Mouse (Mus musculus) stomach, embryonic 14.5 days (tissue): ENCODE measurements around the gene Gbgt1. TPM values are rescaled to one million over a fixed set of nuclear protein-coding genes. Genes with fewer than 3 reads are reported as not detected.

Experiments
- ATAC-seq: fragments of 200-750 bp; cut with Nextera tagmentation; 2 replicates; pipeline ENCODE4 v1.8.0; 2017; ENCODE audit warnings: low read depth, moderate TSS enrichment; ENCODE audit not compliant: insufficient number of reproducible peaks, insufficient read depth, low FRiP score
- H3K27ac ChIP-seq: fragments of 300-500 bp; sonication (generic); 2 replicates; pipeline ENCODE4 v1.5.1; 2014; ENCODE audit warnings: mild to moderate bottlenecking, low read length, moderate library complexity, mixed read lengths
- H3K27me3 ChIP-seq: fragments of 300-500 bp; sonication (generic); 2 replicates; pipeline ENCODE4 v1.6.1; 2014; ENCODE audit warnings: low read length, control low read depth, mixed read lengths; ENCODE audit not compliant: control insufficient read depth, insufficient read depth
- H3K36me3 ChIP-seq: fragments of 300-500 bp; sonication (generic); 2 replicates; pipeline ENCODE4 v1.6.1; 2014; ENCODE audit warnings: mild to moderate bottlenecking, control low read depth, low read length, moderate library complexity, mixed read lengths; ENCODE audit not compliant: control insufficient read depth, insufficient read depth
- H3K4me1 ChIP-seq: fragments of 300-500 bp; sonication (generic); 2 replicates; pipeline ENCODE4 v1.6.1; 2014; ENCODE audit warnings: low read length, control low read depth, mixed read lengths; ENCODE audit not compliant: control insufficient read depth, insufficient read depth
- H3K4me2 ChIP-seq: fragments of 300-500 bp; sonication (generic); replicated peaks from 2 replicates; pipeline ENCODE4 v1.6.1; 2014; ENCODE audit warnings: low read depth, low read length, control low read depth
- H3K4me3 ChIP-seq: fragments of 300-500 bp; sonication (generic); 2 replicates; pipeline ENCODE4 v1.5.1; 2014; ENCODE audit warnings: low read depth, low read length, control low read depth
- H3K9ac ChIP-seq: fragments of 300-500 bp; sonication (generic); replicated peaks from 2 replicates; pipeline ENCODE4 v1.6.1; 2014; ENCODE audit warnings: low read depth, mild to moderate bottlenecking, control low read depth, low read length, moderate library complexity, mixed read lengths
- H3K9me3 ChIP-seq: fragments of 300-500 bp; sonication (generic); 2 replicates; pipeline ENCODE4 v1.6.1; 2016; ENCODE audit warnings: low read depth, low read length, control low read depth; ENCODE audit not compliant: control insufficient read depth
- WGBS: fragments of 180-500 bp; shearing (Covaris S2); extraction: QIAGEN DNeasy Blood & Tissue Kit; methylation state at CpG from one replicate; pipeline ENCODE4 v1.1.7; 2014; 5-methylcytosine and 5-hydroxymethylcytosine counted together
- polyA plus RNA-seq: library from polyadenylated mRNA; unstranded; fragments of >200 nt; fragmentation: Nextera tagmentation; extraction: Ambion mirVana; gene quantifications from 2 replicates; pipeline ENCODE4 v1.2.1, GENCODE M21; 2014

Gbgt1 gene
- 2.9 and 3.1 TPM in 2 replicates for polyA plus RNA-seq

DNA sequence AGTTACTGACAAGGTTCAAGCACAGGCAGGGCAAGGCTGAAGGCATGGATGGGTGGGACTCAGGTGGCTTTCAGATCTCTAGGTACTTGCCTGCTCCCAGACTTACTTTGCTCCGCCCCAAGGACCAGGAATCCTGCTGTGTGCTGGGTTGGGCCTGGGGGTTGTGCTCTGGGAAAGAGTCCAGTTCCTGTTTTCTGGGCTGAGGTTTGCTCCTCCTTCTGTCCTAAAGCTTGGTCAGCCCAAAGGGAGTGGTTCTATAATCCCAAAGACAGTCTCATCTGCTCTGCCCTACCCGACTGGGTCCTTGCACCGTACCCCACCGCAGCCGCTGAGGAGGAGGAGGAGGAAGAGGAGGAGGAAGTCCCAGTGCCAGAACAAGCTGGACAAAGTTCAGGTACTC, at the start of gene Gbgt1:
Gene Gbgt1 (plus strand): TSS at position 221 of the 400 bp plus-strand sequence.
- H3K4me1 ChIP-seq = peaks cover 3% of the 10 kb centered on the region; the same call in 1 of the 2 replicates
- H3K27ac ChIP-seq = peak within 1 kb of the TSS; percentile 83
- H3K27me3 ChIP-seq = no peaks in the 10 kb centered on the region
- WGBS = 73% methylated on average over 5 of the region's 5 CpGs
- H3K4me2 ChIP-seq = peak within 1 kb of the TSS; percentile 11; the same call in 1 of the 2 replicates
- H3K4me3 ChIP-seq = no peak within 1 kb of the TSS
- H3K9me3 ChIP-seq = no peaks in the 10 kb centered on the region; the same call in 1 of the 2 replicates
- H3K9ac ChIP-seq = no peak within 1 kb of the TSS
- ATAC-seq = no peak
- H3K36me3 ChIP-seq = no peaks in the 10 kb centered on the region

GRCm38 (mm10) chr2:28447315-28447670, 49.4 kb upstream of the Gbgt1 start:
- 6% methylated on average over 11 of the region's 11 CpGs for WGBS
- H3K4me3 ChIP-seq = peak overlapping the region; percentile 75
- no peaks in the 10 kb centered on the region for H3K27me3 ChIP-seq
- H3K4me2 ChIP-seq = peak overlapping the region; percentile 96
- peak overlapping the region; percentile 82 for H3K9ac ChIP-seq
- peak; percentile 8; the same call in 1 of the 2 replicates for ATAC-seq
- H3K4me1 ChIP-seq = peaks cover 12% of the 10 kb centered on the region; the same call in 1 of the 2 replicates
- peak overlapping the region; percentile 76 for H3K27ac ChIP-seq
- H3K36me3 ChIP-seq = no peaks in the 10 kb centered on the region; the same call in 1 of the 2 replicates
- H3K9me3 ChIP-seq = no peaks in the 10 kb centered on the region

GRCm38 (mm10) chr2:28451663-28452062, 45.0 kb upstream of the Gbgt1 start:
- H3K9me3 ChIP-seq = no peaks in the 10 kb centered on the region
- no peak overlapping the region for H3K4me2 ChIP-seq
- H3K4me1 ChIP-seq = peaks cover 12% of the 10 kb centered on the region; the same call in 1 of the 2 replicates
- no peaks in the 10 kb centered on the region for H3K27me3 ChIP-seq
- no peak overlapping the region for H3K9ac ChIP-seq
- no peak overlapping the region for H3K27ac ChIP-seq
- WGBS = 91% methylated on average over 11 of the region's 11 CpGs
- H3K36me3 ChIP-seq = no peaks in the 10 kb centered on the region; the same call in 1 of the 2 replicates
- ATAC-seq = no peak
- no peak overlapping the region for H3K4me3 ChIP-seq

- ATAC-seq = no peak
- Histone ChIP-seq H3K4me1 (no peaks in the 10 kb centered on the region), H3K9ac (no peak overlapping the region), H3K27me3 (no peaks in the 10 kb centered on the region), H3K4me2 (no peak overlapping the region), H3K9me3 (no peaks in the 10 kb centered on the region), H3K27ac (no peak overlapping the region), H3K36me3 (no peaks in the 10 kb centered on the region; the same call in 1 of the 2 replicates), H3K4me3 (no peak overlapping the region)
- WGBS = 85% methylated on average over 6 of the region's 6 CpGs
These were observed 43.2 kb upstream of the Gbgt1 start for GRCm38 (mm10) chr2:28453539-28453938.

GRCm38 (mm10) chr2:28456616-28457015, 40.1 kb upstream of the Gbgt1 start:
- no peak for ATAC-seq
- no peaks in the 10 kb centered on the region; the same call in 1 of the 2 replicates for H3K36me3 ChIP-seq
- H3K4me1 ChIP-seq = no peaks in the 10 kb centered on the region
- no peak overlapping the region for H3K4me3 ChIP-seq
- H3K9me3 ChIP-seq = no peaks in the 10 kb centered on the region
- H3K4me2 ChIP-seq = no peak overlapping the region
- H3K27ac ChIP-seq = no peak overlapping the region
- H3K27me3 ChIP-seq = no peaks in the 10 kb centered on the region
- no peak overlapping the region for H3K9ac ChIP-seq
- 84% methylated on average over 1 of the region's 1 CpGs for WGBS

- Histone ChIP-seq H3K4me3 (no peak overlapping the region), H3K27me3 (no peaks in the 10 kb centered on the region), H3K27ac (no peak overlapping the region), H3K4me2 (no peak overlapping the region), H3K36me3 (peaks cover under 1% of the 10 kb centered on the region; the same call in 1 of the 2 replicates), H3K9ac (no peak overlapping the region), H3K4me1 (0 out of 2 replicates have a peak, but pooled peaks cover 8% of the 10 kb centered on the region), H3K9me3 (no peaks in the 10 kb centered on the region)
- 56% methylated on average over 3 of the region's 3 CpGs for WGBS
- no peak for ATAC-seq
These were observed 32.8 kb upstream of the Gbgt1 start for GRCm38 (mm10) chr2:28463919-28464318.

DNA sequence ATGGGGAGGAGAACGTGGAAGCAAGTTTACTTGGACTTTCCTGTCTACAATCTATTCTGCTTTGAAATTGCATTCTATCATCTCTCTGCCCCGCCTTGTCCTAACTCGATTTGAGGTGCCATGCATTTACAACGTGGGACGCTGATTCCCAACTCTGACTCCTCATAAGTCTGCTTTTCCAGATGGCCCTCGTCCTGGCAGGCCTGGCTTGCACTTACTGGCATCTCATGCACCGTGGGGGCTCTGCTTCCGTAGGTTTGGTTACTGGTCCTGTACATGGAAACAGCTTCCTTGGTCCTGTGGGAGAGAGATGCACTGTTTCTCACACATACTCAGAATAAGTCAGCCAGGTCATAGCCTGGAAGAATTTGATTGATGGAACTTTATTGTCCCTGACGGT, 31.8 kb upstream of the Gbgt1 start:
- no peaks in the 10 kb centered on the region for H3K9me3 ChIP-seq
- ATAC-seq = no peak

GRCm38 (mm10) chr2:28465836-28466518, 30.7 kb upstream of the Gbgt1 start, which contains the start of gene 1700007K13Rik:
1700007K13Rik (minus strand) TSS chr2:28466332.
- WGBS = 6% methylated on average over 25 of the region's 25 CpGs
- no peaks in the 10 kb centered on the region for H3K27me3 ChIP-seq
- no peak within 1 kb of the TSS for H3K9ac ChIP-seq

More for the DNA sequence above, 31.8 kb upstream of the Gbgt1 start:
- Histone ChIP-seq H3K27me3 (no peaks in the 10 kb centered on the region), H3K36me3 (peaks cover 10% of the 10 kb centered on the region), H3K4me3 (no peak overlapping the region), H3K27ac (no peak overlapping the region), H3K4me2 (no peak overlapping the region), H3K9ac (no peak overlapping the region), H3K4me1 (0 out of 2 replicates have a peak, but pooled peaks cover 9% of the 10 kb centered on the region)
- WGBS = 79% methylated on average over 9 of the region's 9 CpGs

More at GRCm38 (mm10) chr2:28465836-28466518, 30.7 kb upstream of the Gbgt1 start, which contains the start of gene 1700007K13Rik:
- 0 out of 2 replicates have a peak, but pooled peaks cover 9% of the 10 kb centered on the region for H3K4me1 ChIP-seq
- ATAC-seq = peak; percentile 62; the same call in 1 of the 2 replicates
- H3K36me3 ChIP-seq = peaks cover 19% of the 10 kb centered on the region
- peak within 1 kb of the TSS; percentile 50 for H3K4me2 ChIP-seq
- H3K4me3 ChIP-seq = peak within 1 kb of the TSS; percentile 19
- no peak within 1 kb of the TSS for H3K27ac ChIP-seq
- H3K9me3 ChIP-seq = no peaks in the 10 kb centered on the region
